Mouse (Mus musculus) G1E (cell line): ENCODE measurements around the gene Ccnl1.

Experiments used
- CTCF ChIP-seq: IDR thresholded peaks from 2 replicates; pipeline ENCODE4 v1.5.1; 2012; ENCODE audit warnings: low read depth, low read length, inconsistent platforms, mixed read lengths
- GATA1 ChIP-seq: IDR thresholded peaks from 2 replicates; pipeline ENCODE4 v1.6.1; 2012; ENCODE audit warnings: borderline replicate concordance, low read length, inconsistent platforms, mixed read lengths

- TF ChIP-seq CTCF (no peak), GATA1 (no peak)
Observed at GRCm38 (mm10) chr3:65921671-65922070, 36.4 kb downstream of the Ccnl1 start.
